Mouse (Mus musculus): ENCODE measurements at regions not wholly inside any gene's neighbourhood (a gene's known extent, or its start where the extent isn't known, plus 50 kb on each side); places are given as distances from the start of the nearest gene placed in this dataset.

DNA sequence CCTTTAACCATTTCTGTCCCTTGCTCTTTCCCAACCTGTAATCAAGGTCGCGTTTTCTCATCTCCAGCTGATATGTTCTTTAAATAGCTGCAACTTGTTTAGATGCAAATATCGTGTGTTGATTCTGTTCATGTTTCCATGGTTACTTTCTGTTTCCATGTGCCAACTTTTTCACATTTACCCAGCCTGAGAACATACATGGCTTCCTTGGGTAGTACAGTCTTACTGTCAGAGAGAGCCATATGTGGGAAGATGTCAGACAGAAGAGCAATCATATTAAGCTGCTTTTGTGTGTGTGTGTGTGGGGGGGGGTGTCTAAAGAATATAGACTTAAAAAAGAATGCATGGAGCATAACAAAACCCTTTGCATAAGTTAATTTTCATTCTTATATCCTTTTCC is 52.2 kb upstream of the Jag1 start:
- TF ChIP-seq HCFC1 (IDR thresholded peaks at IDR 0.05; ENCODE audit: borderline replicate concordance, insufficient read depth, low read length) (no peak), CHD2 (IDR thresholded peaks at IDR 0.05; ENCODE audit: low read depth, low read length) (no peak), ZC3H11A (IDR thresholded peaks at IDR 0.05; ENCODE audit: borderline replicate concordance, low read depth, low read length) (no peak), ZNF384 (IDR thresholded peaks at IDR 0.05; ENCODE audit: low read depth, low read length) (no peak), MAFK (IDR thresholded peaks at IDR 0.05; ENCODE audit: insufficient read depth, low read depth, low read length) (no peak)

Measured in ES-E14 (cell line).